Mouse (Mus musculus): ENCODE data around the gene Serhl.

GRCm38 (mm10) chr15:83111874-83112273, 22.6 kb downstream of the Serhl start:
- no peak for TF ChIP-seq POLR2A (IDR thresholded peaks at IDR 0.05; ENCODE audit: extremely low read depth, insufficient read depth, low read length)
- TF ChIP-seq CTCF (IDR thresholded peaks at IDR 0.05; ENCODE audit: extremely low read depth, insufficient read depth, low read length), result no peak

All from cortical plate, adult 2 months (tissue).